Mouse (Mus musculus): Measurements from ENCODE around the gene Mepce. TPM values are rescaled to one million over a fixed set of nuclear protein-coding genes. Genes with fewer than 3 reads are reported as not detected.

Mepce gene
- polyA plus RNA-seq, 1 experiment: 45.6 TPM

GRCm38 (mm10) chr5:137739471-137739870 is 48.0 kb downstream of the Mepce start:
- no peak overlapping the region for H3K4me3 ChIP-seq (replicated peaks; ENCODE audit: control insufficient read depth, low read depth, low read length)
- WGBS: 73% methylated on average over 9 of the region's 9 CpGs
- no peak for TF ChIP-seq POLR2A (IDR thresholded peaks at IDR 0.05; ENCODE audit: borderline replicate concordance, control insufficient read depth, low read depth, low read length)
- no peak for TF ChIP-seq CTCF (IDR thresholded peaks at IDR 0.05; ENCODE audit: control insufficient read depth, insufficient read depth, low read length)
- H3K4me1 ChIP-seq (ENCODE audit: control insufficient read depth, insufficient read depth, low read length): no peaks in the 10 kb centered on the region; the same call in 1 of the 2 replicates
- H3K27ac ChIP-seq (ENCODE audit: control insufficient read depth, insufficient read depth, low read depth, low read length, poor library complexity): no peak overlapping the region

DNA sequence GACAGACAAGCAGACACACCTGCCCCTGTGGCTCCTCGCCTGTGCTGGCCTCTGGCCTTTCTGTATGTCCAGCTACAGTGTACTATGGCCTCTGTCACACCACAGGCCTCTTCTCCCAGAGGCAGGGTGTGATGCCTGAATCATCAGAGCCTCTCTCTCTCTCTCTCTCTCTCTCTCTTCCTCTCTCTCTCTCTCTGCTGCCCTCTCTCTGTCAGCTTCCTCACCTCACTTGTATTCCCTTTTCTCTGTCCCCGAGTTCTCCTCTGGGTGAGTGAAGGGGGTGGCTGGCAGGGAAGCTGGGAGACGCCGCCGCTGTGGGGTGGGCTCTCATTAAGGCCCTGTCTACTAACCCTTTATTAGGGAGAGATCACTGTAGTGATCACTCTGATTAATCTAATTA is 48.9 kb downstream of the Mepce start:
- no peak overlapping the region for H3K27ac ChIP-seq (ENCODE audit: control insufficient read depth, insufficient read depth, low read depth, low read length, poor library complexity)
- WGBS: 50% methylated on average over 5 of the region's 5 CpGs
- TF ChIP-seq CTCF (IDR thresholded peaks at IDR 0.05; ENCODE audit: control insufficient read depth, insufficient read depth, low read length) (no peak), POLR2A (IDR thresholded peaks at IDR 0.05; ENCODE audit: borderline replicate concordance, control insufficient read depth, low read depth, low read length) (no peak)
- H3K4me3 ChIP-seq (replicated peaks; ENCODE audit: control insufficient read depth, low read depth, low read length): no peak overlapping the region
- no peaks in the 10 kb centered on the region; the same call in 1 of the 2 replicates for H3K4me1 ChIP-seq (ENCODE audit: control insufficient read depth, insufficient read depth, low read length)

GRCm38 (mm10) chr5:137737400-137737940 is 50.0 kb downstream of the Mepce start:
- Histone ChIP-seq H3K27ac (ENCODE audit: control insufficient read depth, insufficient read depth, low read depth, low read length, poor library complexity) (no peak overlapping the region), H3K4me3 (replicated peaks; ENCODE audit: control insufficient read depth, low read depth, low read length) (no peak overlapping the region), H3K4me1 (ENCODE audit: control insufficient read depth, insufficient read depth, low read length) (no peaks in the 10 kb centered on the region; the same call in 1 of the 2 replicates)
- no peak for TF ChIP-seq POLR2A (IDR thresholded peaks at IDR 0.05; ENCODE audit: borderline replicate concordance, control insufficient read depth, low read depth, low read length)
- TF ChIP-seq CTCF (IDR thresholded peaks at IDR 0.05; ENCODE audit: control insufficient read depth, insufficient read depth, low read length): no peak
- 80% methylated on average over 6 of the region's 6 CpGs for WGBS

DNA sequence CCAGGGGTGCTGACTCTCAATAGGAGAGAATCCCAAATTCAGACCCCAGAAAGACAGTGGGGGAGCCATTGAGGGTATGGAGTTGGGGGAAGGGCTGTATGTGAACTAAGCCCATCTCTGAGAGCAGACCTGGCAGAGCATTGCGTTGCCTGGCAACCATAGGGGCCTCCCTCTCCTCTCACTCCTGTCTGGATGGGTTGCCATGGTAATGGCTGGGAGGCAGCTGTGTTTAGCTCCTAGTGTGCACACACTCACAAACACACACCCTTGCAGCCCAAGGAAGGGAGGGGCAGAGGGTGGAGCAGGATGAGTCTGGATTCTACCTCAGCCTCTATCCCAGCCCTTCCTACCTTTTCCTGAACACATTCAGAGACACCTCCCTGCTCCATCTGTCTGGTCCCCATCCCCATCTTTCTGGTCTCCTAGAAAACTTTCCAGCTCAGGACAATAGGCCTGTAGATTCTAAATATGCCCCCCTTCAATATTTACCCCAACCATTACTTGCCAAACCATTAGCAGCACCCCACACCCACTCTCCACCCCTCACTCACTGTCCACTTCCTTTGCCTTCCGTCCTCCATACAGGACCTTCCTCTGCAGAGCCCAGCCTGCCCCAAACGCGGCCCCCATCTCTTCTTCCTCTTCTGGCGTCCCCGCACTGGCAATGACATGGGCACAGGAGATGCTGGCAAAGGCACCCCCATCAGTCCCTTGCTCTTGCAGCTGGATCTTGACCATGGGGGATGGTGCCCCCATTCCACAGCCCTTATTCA is 53.0 kb downstream of the Mepce start:
- Histone ChIP-seq H3K4me3 (replicated peaks; ENCODE audit: control insufficient read depth, low read depth, low read length) (no peak overlapping the region), H3K27ac (ENCODE audit: control insufficient read depth, insufficient read depth, low read depth, low read length, poor library complexity) (no peak overlapping the region), H3K4me1 (ENCODE audit: control insufficient read depth, insufficient read depth, low read length) (no peaks in the 10 kb centered on the region)
- 31% methylated on average over 6 of the region's 6 CpGs for WGBS
- TF ChIP-seq CTCF (IDR thresholded peaks at IDR 0.05; ENCODE audit: control insufficient read depth, insufficient read depth, low read length): no peak
- no peak for TF ChIP-seq POLR2A (IDR thresholded peaks at IDR 0.05; ENCODE audit: borderline replicate concordance, control insufficient read depth, low read depth, low read length)

GRCm38 (mm10) chr5:137733638-137734288 is 53.7 kb downstream of the Mepce start:
- no peaks in the 10 kb centered on the region for H3K4me1 ChIP-seq (ENCODE audit: control insufficient read depth, insufficient read depth, low read length)
- no peak for TF ChIP-seq CTCF (IDR thresholded peaks at IDR 0.05; ENCODE audit: control insufficient read depth, insufficient read depth, low read length)
- TF ChIP-seq POLR2A (IDR thresholded peaks at IDR 0.05; ENCODE audit: borderline replicate concordance, control insufficient read depth, low read depth, low read length): no peak
- 87% methylated on average over 12 of the region's 12 CpGs for WGBS
- H3K27ac ChIP-seq (ENCODE audit: control insufficient read depth, insufficient read depth, low read depth, low read length, poor library complexity): no peak overlapping the region
- no peak overlapping the region for H3K4me3 ChIP-seq (replicated peaks; ENCODE audit: control insufficient read depth, low read depth, low read length)

Other genes with a start within 250 kb of the Mepce start
- not detected in 2 replicates for gene Actl6b, start 234.1 kb downstream of the Mepce start, polyA plus RNA-seq (2011; ENCODE audit: insufficient read depth, insufficient read length, low replicate concordance, missing spikeins)
- gene Tfr2, start 217.8 kb downstream of the Mepce start, polyA plus RNA-seq (2011; ENCODE audit: insufficient read depth, insufficient read length, low replicate concordance, missing spikeins): 25.9 and 51.0 TPM in 2 replicates
- gene Mospd3, start 186.6 kb downstream of the Mepce start, polyA plus RNA-seq (2011; ENCODE audit: insufficient read depth, insufficient read length, low replicate concordance, missing spikeins): 25.4 and 29.1 TPM in 2 replicates
- 17.2 and 23.4 TPM in 2 replicates for gene Pcolce, start 173.9 kb downstream of the Mepce start, polyA plus RNA-seq (2011; ENCODE audit: insufficient read depth, insufficient read length, low replicate concordance, missing spikeins)
- 0.41 TPM in 1 of 2 replicates, not detected in the other for gene Fbxo24, start 158.7 kb downstream of the Mepce start, polyA plus RNA-seq (2011; ENCODE audit: insufficient read depth, insufficient read length, low replicate concordance, missing spikeins)
- gene Lrch4, start 158.5 kb downstream of the Mepce start, polyA plus RNA-seq (2011; ENCODE audit: insufficient read depth, insufficient read length, low replicate concordance, missing spikeins): 36.1 and 108 TPM in 2 replicates
- gene Gm20605, start 158.5 kb downstream of the Mepce start, polyA plus RNA-seq (2011; ENCODE audit: insufficient read depth, insufficient read length, low replicate concordance, missing spikeins): 24.9 and 41.6 TPM in 2 replicates
- 65.6 and 161 TPM in 2 replicates for gene Sap25, start 146.3 kb downstream of the Mepce start, polyA plus RNA-seq (2011; ENCODE audit: insufficient read depth, insufficient read length, low replicate concordance, missing spikeins)
- gene Irs3, start 141.9 kb downstream of the Mepce start, polyA plus RNA-seq (2011; ENCODE audit: insufficient read depth, insufficient read length, low replicate concordance, missing spikeins): 0.77 TPM in 1 of 2 replicates, not detected in the other
- 33.1 and 50.5 TPM in 2 replicates for gene Agfg2, start 102.9 kb downstream of the Mepce start, polyA plus RNA-seq (2011; ENCODE audit: insufficient read depth, insufficient read length, low replicate concordance, missing spikeins)
- gene Nyap1, start 46.0 kb downstream of the Mepce start, polyA plus RNA-seq (2011; ENCODE audit: insufficient read depth, insufficient read length, low replicate concordance, missing spikeins): 1.2 and 1.9 TPM in 2 replicates
- 143 and 144 TPM in 2 replicates for gene Tsc22d4, start 41.9 kb downstream of the Mepce start, polyA plus RNA-seq (2011; ENCODE audit: insufficient read depth, insufficient read length, low replicate concordance, missing spikeins)
- 52.6 and 130 TPM in 2 replicates for gene Ppp1r35, start 8.8 kb downstream of the Mepce start, polyA plus RNA-seq (2011; ENCODE audit: insufficient read depth, insufficient read length, low replicate concordance, missing spikeins)
- 9.5 and 18.7 TPM in 2 replicates for gene Zcwpw1, start 143 bp upstream of the Mepce start, polyA plus RNA-seq (2011; ENCODE audit: insufficient read depth, insufficient read length, low replicate concordance, missing spikeins)
- 27.5 and 45.8 TPM in 2 replicates for gene Pilra, start 48.6 kb upstream of the Mepce start, polyA plus RNA-seq (2011; ENCODE audit: insufficient read depth, insufficient read length, low replicate concordance, missing spikeins)
- 12.3 and 32.6 TPM in 2 replicates for gene Pilrb1, start 70.5 kb upstream of the Mepce start, polyA plus RNA-seq (2011; ENCODE audit: insufficient read depth, insufficient read length, low replicate concordance, missing spikeins)
- gene Pilrb2, start 84.2 kb upstream of the Mepce start, polyA plus RNA-seq (2011; ENCODE audit: insufficient read depth, insufficient read length, low replicate concordance, missing spikeins): 30.9 and 80.6 TPM in 2 replicates
- not detected in 2 replicates for gene Cyp3a13, start 134.0 kb upstream of the Mepce start, polyA plus RNA-seq (2011; ENCODE audit: insufficient read depth, insufficient read length, low replicate concordance, missing spikeins)
- not detected in 2 replicates for gene Gjc3, start 175.4 kb upstream of the Mepce start, polyA plus RNA-seq (2011; ENCODE audit: insufficient read depth, insufficient read length, low replicate concordance, missing spikeins)
- 4.6 and 9.7 TPM in 2 replicates for gene Azgp1, start 193.9 kb upstream of the Mepce start, polyA plus RNA-seq (2011; ENCODE audit: insufficient read depth, insufficient read length, low replicate concordance, missing spikeins)
- not detected in 2 replicates for gene Smok3a, start 233.6 kb upstream of the Mepce start, polyA plus RNA-seq (2011; ENCODE audit: insufficient read depth, insufficient read length, low replicate concordance, missing spikeins)
- gene Smok3b, start 233.8 kb upstream of the Mepce start, polyA plus RNA-seq (2011; ENCODE audit: insufficient read depth, insufficient read length, low replicate concordance, missing spikeins): not detected in 2 replicates

All from bone marrow, adult 2 months (tissue).